Mouse (Mus musculus): Measurements from ENCODE around the gene Gm44596.

- TF ChIP-seq CTCF (IDR thresholded peaks at IDR 0.05; ENCODE audit: control insufficient read depth, insufficient read depth, insufficient read length) (peak; percentile 66), MYOD1 (IDR thresholded peaks at IDR 0.05; ENCODE audit: control insufficient read depth, insufficient read length, low read depth) (no peak), USF1 (IDR thresholded peaks at IDR 0.05; ENCODE audit: low read depth) (no peak), MAX (IDR thresholded peaks at IDR 0.05) (no peak)
Measured at GRCm38 (mm10) chr6:128358999-128359398, 16.3 kb upstream of the Gm44596 start.

Data from C2C12 (cell line).